Mouse (Mus musculus): Measurements from ENCODE around the gene Tmem52b. TPM values are rescaled to one million over a fixed set of nuclear protein-coding genes. Genes with fewer than 3 reads are reported as not detected.

The Tmem52b gene
- not detected in 2 replicates for polyA plus RNA-seq (2011; ENCODE audit: insufficient read depth, insufficient read length, low read depth, missing spikeins)

DNA sequence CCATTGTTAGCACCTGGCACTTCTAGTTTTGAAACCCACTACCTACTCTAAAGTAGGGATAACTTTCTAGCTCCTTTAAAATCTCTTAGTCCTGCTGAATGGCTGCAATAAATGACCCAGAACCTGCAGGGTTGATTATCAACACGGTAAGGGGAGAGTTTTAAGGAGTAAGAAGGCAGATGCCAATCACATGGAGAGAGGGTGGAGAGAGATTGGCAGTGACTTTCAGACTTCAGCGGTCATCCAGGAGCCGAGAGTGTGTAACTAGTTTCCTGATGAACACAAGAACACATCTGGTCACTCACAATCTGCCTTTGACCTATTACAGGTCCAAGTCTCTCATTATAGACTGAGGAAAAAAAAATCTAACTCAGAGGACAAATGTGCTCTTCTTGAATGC, at the start of gene Tmem52b:
TSS of gene Tmem52b (plus strand) at position 189 of the 400 bp plus-strand sequence.
- Histone ChIP-seq H3K9me3 (replicated peaks; ENCODE audit: control insufficient read depth, insufficient read depth, low read length, poor library complexity, severe bottlenecking) (no peaks in the 10 kb centered on the region), H3K36me3 (ENCODE audit: control insufficient read depth, insufficient read depth, low read length, poor library complexity, severe bottlenecking) (no peaks in the 10 kb centered on the region), H3K9ac (ENCODE audit: low read depth, poor library complexity, severe bottlenecking) (no peak within 1 kb of the TSS), H3K27ac (ENCODE audit: insufficient read depth, low read length) (no peak within 1 kb of the TSS), H3K4me3 (ENCODE audit: low read depth, low read length) (no peak within 1 kb of the TSS), H3K4me1 (ENCODE audit: control insufficient read depth, insufficient read depth, low read length) (no peaks in the 10 kb centered on the region), H3K27me3 (ENCODE audit: control insufficient read depth, insufficient read depth, low read length, poor library complexity, severe bottlenecking) (no peaks in the 10 kb centered on the region)
- TF ChIP-seq EP300 (IDR thresholded peaks at IDR 0.05; ENCODE audit: insufficient read depth, low read depth, low read length) (no peak), POLR2A (IDR thresholded peaks at IDR 0.05; ENCODE audit: insufficient read depth, low read length) (no peak), CTCF (IDR thresholded peaks at IDR 0.05; ENCODE audit: low read depth, low read length) (no peak)

GRCm38 (mm10) chr6:129471386-129471785, 41.0 kb upstream of the Tmem52b start:
- H3K9me3 ChIP-seq (replicated peaks; ENCODE audit: control insufficient read depth, insufficient read depth, low read length, poor library complexity, severe bottlenecking) = no peaks in the 10 kb centered on the region
- no peaks in the 10 kb centered on the region for H3K27me3 ChIP-seq (ENCODE audit: control insufficient read depth, insufficient read depth, low read length, poor library complexity, severe bottlenecking)
- no peak overlapping the region for H3K9ac ChIP-seq (ENCODE audit: low read depth, poor library complexity, severe bottlenecking)
- TF ChIP-seq POLR2A (IDR thresholded peaks at IDR 0.05; ENCODE audit: insufficient read depth, low read length) (no peak), EP300 (IDR thresholded peaks at IDR 0.05; ENCODE audit: insufficient read depth, low read depth, low read length) (no peak), CTCF (IDR thresholded peaks at IDR 0.05; ENCODE audit: low read depth, low read length) (no peak)
- H3K4me3 ChIP-seq (ENCODE audit: low read depth, low read length) = no peak overlapping the region
- no peaks in the 10 kb centered on the region for H3K4me1 ChIP-seq (ENCODE audit: control insufficient read depth, insufficient read depth, low read length)
- no peaks in the 10 kb centered on the region for H3K36me3 ChIP-seq (ENCODE audit: control insufficient read depth, insufficient read depth, low read length, poor library complexity, severe bottlenecking)
- no peak overlapping the region for H3K27ac ChIP-seq (ENCODE audit: insufficient read depth, low read length)

DNA sequence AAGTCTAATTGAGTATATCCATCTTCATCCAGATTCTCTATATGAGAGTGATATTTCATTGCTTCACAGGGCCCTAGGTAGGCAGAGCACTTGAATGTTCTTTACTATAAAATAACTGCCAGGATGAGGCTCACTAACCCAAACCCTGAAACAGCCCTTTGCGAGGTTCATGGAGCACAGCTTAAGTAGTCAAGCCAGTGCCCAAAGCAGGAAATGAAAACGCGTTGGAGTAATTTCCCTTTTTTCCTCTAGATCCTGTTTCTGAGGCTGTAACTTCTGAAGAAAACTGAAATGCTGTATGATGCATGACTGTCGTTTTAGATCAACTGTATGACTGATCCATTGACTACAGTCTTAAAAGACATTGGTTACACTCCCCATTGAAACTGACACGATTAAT, 39.7 kb upstream of the Tmem52b start:
- H3K4me3 ChIP-seq (ENCODE audit: low read depth, low read length) = no peak overlapping the region
- H3K9me3 ChIP-seq (replicated peaks; ENCODE audit: control insufficient read depth, insufficient read depth, low read length, poor library complexity, severe bottlenecking) = no peaks in the 10 kb centered on the region
- H3K9ac ChIP-seq (ENCODE audit: low read depth, poor library complexity, severe bottlenecking) = no peak overlapping the region
- no peaks in the 10 kb centered on the region for H3K36me3 ChIP-seq (ENCODE audit: control insufficient read depth, insufficient read depth, low read length, poor library complexity, severe bottlenecking)
- H3K4me1 ChIP-seq (ENCODE audit: control insufficient read depth, insufficient read depth, low read length) = no peaks in the 10 kb centered on the region
- no peak for TF ChIP-seq EP300 (IDR thresholded peaks at IDR 0.05; ENCODE audit: insufficient read depth, low read depth, low read length)
- TF ChIP-seq CTCF (IDR thresholded peaks at IDR 0.05; ENCODE audit: low read depth, low read length) = no peak
- no peak for TF ChIP-seq POLR2A (IDR thresholded peaks at IDR 0.05; ENCODE audit: insufficient read depth, low read length)
- H3K27ac ChIP-seq (ENCODE audit: insufficient read depth, low read length) = no peak overlapping the region
- no peaks in the 10 kb centered on the region for H3K27me3 ChIP-seq (ENCODE audit: control insufficient read depth, insufficient read depth, low read length, poor library complexity, severe bottlenecking)

- Histone ChIP-seq H3K36me3 (ENCODE audit: control insufficient read depth, insufficient read depth, low read length, poor library complexity, severe bottlenecking) (no peaks in the 10 kb centered on the region), H3K9me3 (replicated peaks; ENCODE audit: control insufficient read depth, insufficient read depth, low read length, poor library complexity, severe bottlenecking) (no peaks in the 10 kb centered on the region), H3K27me3 (ENCODE audit: control insufficient read depth, insufficient read depth, low read length, poor library complexity, severe bottlenecking) (no peaks in the 10 kb centered on the region), H3K4me3 (ENCODE audit: low read depth, low read length) (no peak overlapping the region), H3K4me1 (ENCODE audit: control insufficient read depth, insufficient read depth, low read length) (no peaks in the 10 kb centered on the region), H3K27ac (ENCODE audit: insufficient read depth, low read length) (no peak overlapping the region), H3K9ac (ENCODE audit: low read depth, poor library complexity, severe bottlenecking) (no peak overlapping the region)
- TF ChIP-seq POLR2A (IDR thresholded peaks at IDR 0.05; ENCODE audit: insufficient read depth, low read length) (no peak), EP300 (IDR thresholded peaks at IDR 0.05; ENCODE audit: insufficient read depth, low read depth, low read length) (no peak), CTCF (IDR thresholded peaks at IDR 0.05; ENCODE audit: low read depth, low read length) (no peak)
These were observed 35.8 kb upstream of the Tmem52b start for GRCm38 (mm10) chr6:129476404-129477126.

DNA sequence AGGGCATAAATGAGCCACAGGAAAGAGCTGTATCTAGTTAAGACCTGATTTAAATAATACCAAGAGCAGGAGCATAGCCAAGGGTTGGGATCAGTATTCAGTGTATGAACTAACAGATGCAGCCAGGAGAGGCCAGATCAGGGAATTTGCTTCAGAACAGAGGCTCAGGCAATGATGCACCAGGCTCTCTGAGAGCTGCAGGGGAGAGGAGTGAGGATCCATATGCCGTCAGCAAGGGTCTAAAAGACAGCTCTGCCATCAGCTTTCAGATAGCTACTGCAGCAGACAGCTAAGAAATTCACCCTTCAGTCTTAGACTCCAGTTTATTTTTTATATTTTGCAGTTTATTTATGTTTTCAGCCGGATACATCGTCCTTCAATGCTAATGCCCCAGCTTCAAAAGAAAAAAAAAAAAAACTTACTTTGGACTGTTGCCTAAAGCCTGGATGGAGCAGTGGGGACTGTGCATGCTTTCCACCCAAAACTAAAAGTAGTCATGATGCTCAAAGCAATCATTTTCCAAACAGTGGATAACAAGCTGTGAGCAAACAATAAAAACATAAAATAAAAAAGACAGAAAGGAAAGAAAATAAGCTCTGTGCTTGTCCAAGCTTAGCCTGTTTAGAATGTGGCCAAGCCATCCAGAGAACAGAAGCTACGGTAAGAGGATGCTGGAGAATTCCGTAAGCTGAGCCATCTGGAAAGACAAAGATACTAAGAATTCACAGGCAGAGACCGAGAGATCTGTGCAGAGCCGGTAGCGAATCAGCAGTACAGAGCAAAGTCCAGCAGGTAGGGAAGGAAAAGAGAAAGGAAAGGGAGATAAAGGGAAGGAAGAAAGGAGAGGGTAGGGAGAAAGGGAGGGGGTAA, 32.0 kb upstream of the Tmem52b start:
- Histone ChIP-seq H3K4me3 (ENCODE audit: low read depth, low read length) (no peak overlapping the region), H3K27ac (ENCODE audit: insufficient read depth, low read length) (no peak overlapping the region)
- TF ChIP-seq POLR2A (IDR thresholded peaks at IDR 0.05; ENCODE audit: insufficient read depth, low read length) (no peak), CTCF (IDR thresholded peaks at IDR 0.05; ENCODE audit: low read depth, low read length) (no peak), EP300 (IDR thresholded peaks at IDR 0.05; ENCODE audit: insufficient read depth, low read depth, low read length) (no peak)

More for the DNA sequence above, 32.0 kb upstream of the Tmem52b start:
- no peaks in the 10 kb centered on the region for H3K9me3 ChIP-seq (replicated peaks; ENCODE audit: control insufficient read depth, insufficient read depth, low read length, poor library complexity, severe bottlenecking)
- no peaks in the 10 kb centered on the region for H3K27me3 ChIP-seq (ENCODE audit: control insufficient read depth, insufficient read depth, low read length, poor library complexity, severe bottlenecking)
- H3K9ac ChIP-seq (ENCODE audit: low read depth, poor library complexity, severe bottlenecking) = no peak overlapping the region
- H3K36me3 ChIP-seq (ENCODE audit: control insufficient read depth, insufficient read depth, low read length, poor library complexity, severe bottlenecking) = no peaks in the 10 kb centered on the region
- no peaks in the 10 kb centered on the region for H3K4me1 ChIP-seq (ENCODE audit: control insufficient read depth, insufficient read depth, low read length)

Data from ES-Bruce4 (cell line).